Mouse (Mus musculus) adipocyte (in vitro differentiated cells): ENCODE measurements around the gene Megf9.

ENCODE experiments used
- DNase-seq: peaks from one replicate; pipeline ENCODE4 v3.0.0-alpha.2; 2016; ENCODE audit warnings: low spot score

Megf9 gene

DNA sequence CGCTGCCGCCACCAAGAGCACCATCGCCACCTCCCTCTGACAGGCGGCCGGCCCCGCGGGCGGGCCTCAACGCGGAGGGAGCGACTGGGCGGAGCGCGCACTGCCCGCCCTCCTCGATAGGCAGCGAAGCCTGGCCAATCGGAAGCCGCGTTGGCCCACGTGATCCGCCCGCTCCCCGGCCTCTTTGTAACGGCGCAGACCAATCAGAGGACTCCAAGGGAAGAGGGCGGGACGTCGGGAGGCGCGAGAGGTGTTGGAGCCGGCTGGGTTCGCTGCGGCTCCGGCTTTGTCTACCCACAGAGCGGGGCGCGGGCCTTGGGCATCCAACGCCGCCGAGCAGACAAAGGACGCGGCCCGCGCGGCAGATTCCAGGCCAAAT is at the start of gene Megf9:
TSS of gene Megf9 (minus strand) at position 105 of the 379 bp plus-strand sequence.
- DNase-seq, result peak; percentile 97

DNA sequence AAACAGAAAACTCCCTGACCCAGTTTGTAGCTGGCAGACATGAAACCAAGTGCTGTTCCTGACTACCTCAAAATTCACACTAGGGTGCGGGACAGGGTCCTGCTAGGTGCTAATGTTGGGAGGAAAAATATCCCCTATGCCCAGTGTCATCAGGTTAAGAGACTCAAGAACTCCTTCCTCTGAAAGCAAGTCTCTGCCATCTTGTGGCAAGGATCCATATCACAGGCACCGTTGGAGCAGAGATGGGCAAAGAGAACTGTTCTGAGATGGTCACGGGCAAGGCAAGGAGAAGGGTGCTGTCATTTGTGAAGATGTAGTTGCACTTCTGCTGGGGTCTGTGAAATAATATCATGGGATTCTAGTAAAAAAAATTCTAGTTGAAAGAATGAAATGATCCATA is 44.9 kb upstream of the Megf9 start:
- DNase-seq, result peak; percentile 81

DNA sequence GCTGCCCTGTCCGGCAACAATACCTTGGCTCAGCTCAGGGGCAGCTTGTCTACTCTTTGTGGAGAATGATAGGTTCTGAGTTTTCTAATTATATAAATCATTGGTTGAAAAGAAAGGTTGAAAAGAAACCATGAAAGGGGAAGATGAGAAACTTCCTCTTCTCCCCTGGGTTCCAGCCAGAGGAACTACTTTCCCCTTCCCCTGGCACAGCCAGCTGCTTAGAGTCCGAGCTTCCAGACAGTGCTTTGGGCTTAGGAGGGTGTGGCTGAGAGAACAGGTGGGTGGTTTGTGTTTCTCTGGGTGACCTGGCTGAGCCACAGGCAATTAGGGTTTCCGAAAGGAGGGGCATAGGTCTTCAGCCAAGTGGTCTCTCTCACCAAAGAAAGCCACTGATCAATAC is 43.5 kb upstream of the Megf9 start:
- DNase-seq, result no peak

DNA sequence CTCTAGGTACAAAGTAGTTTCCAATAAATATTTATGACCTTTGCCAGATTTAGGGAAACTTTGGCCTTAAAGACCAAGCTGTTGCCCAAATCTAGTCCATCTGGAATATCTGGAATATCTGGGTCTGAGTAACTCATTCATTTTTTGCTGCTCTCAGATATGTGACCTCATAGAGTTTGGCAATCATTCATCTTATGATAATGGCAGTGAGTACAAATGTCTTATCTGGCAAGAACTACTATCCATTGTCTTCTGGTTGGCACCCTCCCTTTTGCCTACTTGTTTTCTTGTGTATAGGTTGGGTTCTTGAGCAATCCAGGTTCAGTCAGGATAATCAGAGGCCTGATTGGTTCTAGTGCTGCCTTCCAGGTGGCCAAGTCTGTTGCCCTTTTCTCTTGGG is 41.3 kb upstream of the Megf9 start:
- no peak for DNase-seq

DNA sequence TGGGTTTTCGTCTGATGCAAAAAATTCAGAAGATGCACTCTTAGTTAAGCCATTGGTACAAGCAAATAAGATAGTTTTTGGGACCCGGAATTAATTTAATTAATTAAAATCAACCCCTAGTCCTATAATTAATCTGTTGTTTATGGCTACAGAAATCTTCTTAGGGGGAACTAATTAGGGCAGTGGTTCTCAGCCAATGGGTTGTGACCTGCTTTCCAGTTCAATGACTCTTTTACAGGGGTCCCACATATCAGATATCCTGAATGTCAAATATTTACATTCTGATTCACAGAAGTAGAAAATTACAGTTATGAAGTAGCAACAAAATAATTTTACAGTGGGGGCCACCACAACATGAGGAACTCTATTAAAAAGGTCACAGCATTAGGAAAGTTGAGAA is 39.1 kb upstream of the Megf9 start:
- no peak for DNase-seq

DNA sequence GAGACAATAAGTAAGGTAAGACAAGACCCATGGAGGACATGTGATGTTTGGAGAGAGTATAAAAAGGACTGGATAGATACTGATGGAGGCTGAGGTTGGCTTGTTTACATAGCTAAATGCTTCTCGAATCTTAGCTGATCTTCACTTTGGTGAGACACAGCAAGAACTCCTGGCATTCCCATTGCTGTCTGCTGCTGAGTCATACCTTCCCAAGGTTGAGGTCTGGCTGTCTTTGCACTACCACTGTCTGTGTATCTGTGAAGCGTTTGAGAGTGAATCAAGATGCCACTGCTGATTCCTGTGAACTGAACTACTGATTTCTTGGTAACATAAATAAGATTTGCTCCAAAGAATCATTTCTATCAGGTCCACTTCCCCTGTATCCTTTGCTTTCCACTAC is 19.1 kb upstream of the Megf9 start:
- DNase-seq, result no peak

DNA sequence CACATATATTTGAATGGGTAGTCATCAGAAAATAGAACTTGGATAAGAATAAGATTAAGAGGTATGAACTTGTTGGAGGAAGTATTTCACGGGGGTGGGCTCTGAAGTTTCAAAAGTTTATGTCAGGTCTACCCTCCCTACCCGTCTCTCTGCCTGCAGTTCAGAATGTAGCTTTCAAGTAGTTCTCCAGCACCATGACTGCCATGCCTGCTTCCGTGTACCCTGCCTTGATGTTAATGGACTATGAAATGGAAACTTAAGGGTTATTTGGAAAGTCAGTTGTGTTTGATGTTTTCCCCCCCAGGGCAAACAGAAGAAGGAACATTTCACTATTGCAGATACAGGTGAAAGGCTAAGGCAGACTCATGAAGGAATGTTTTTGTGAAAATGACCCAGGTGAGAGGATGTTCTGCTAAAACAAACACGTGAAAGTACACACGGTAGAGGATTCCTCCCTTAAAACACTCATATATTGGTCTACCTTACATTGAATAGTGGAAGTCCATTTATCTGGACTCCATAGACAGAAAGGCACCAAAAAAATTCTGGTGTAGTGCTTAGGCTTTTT is 18.5 kb upstream of the Megf9 start:
- no peak for DNase-seq

DNA sequence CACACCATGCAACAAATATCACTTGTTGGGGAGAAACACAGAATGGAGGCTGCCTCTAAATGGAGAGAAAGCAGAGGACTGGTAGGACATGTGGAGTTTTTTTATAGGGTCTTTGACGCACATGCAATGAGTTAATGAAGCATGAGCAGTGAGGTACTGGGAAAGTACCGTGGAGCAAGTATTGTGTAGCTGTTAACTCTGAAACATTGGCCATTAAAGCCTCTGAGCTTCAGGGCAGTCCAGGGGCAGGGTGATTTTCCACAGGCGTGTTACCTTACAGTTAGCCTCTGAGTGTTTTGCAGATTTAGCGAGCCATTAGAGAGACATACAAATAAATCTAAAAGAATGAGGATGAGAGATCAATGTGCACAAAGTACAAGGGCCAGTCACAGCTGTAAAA is 17.3 kb upstream of the Megf9 start:
- no peak for DNase-seq

DNA sequence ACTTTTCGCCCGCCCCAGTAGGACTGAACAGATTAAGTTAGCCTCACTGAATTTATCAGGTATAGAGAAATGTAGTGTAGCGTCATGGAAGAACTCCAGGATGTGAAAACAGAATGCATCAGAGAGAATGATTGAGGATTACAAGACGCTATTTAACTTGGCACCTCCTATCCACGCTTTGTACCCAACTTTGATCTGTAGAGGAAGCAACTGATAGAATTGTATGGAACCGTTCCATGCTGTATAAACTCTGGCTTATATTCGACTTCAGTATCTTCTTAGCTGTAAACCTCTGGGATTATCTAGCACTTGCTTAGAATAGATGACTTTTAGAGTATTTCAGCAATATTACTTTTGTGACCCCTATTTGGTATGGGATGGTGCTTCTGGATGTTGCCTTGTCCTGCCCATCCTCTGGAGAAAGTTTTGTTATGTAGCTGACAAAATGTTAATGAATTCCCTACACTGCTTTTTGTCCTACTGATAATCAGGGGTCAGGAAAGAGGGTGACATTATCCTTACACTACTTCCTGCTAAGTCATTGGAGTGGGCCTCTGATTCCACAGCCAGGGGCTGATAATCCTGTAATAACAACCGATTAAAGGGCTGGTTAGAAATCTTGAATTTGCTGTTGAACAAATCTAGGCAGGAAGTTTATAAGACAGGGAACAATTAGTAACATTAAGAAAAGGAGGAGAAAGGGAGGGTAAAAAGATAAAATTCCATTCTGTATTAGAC is 12.8 kb upstream of the Megf9 start:
- DNase-seq, result no peak

DNA sequence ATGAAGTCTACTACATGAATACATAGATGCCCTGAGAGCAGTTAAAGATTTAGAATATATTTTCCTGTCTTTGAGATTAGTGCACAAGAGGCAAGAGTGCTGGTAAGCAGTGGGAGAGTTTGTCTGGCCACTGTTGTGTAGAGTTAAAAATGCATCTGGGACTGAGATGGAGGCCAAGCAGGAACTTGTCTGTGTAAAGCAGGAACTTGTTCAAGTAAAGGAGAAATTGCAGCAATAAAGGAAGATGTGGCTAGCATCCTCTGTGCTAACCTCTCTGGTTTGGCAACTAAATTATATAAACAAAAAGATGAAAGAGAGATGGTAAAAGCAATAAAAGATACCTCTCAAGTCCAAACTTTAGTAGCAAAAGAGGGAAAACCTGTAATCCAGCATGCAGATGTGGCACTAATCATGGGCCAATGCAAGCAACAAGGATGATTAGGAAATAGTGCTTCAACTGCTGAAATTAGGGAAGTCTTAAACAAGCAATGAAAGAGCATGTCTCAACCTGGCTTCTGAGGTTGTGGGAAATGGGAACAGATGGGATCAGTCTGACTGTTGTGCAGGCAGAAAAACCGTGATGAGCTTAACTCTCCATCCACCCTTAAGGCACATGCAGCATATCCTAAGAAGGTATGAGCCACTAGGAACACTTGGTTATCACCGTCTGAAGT is 11.2 kb upstream of the Megf9 start:
- DNase-seq, result no peak

DNA sequence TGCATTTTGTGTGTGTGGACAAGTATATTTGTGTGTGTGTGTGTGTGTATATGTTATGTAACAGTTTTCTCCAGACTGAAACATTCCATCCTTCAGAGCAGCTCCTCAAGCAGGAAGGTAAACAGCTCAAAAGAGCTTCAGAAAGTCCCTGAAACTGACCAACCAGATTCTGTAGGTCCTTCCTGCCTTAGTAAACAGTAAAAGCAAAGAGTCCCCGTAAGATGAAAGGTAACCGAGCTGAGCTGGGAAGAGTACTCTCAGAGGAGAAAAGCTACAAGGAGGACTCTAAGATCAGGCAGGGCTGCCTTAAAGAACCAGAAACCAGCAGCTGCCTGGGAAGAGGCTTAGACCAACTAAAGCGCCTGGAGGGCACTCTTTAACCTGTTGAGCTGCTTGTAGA is 9.6 kb upstream of the Megf9 start:
- no peak for DNase-seq

DNA sequence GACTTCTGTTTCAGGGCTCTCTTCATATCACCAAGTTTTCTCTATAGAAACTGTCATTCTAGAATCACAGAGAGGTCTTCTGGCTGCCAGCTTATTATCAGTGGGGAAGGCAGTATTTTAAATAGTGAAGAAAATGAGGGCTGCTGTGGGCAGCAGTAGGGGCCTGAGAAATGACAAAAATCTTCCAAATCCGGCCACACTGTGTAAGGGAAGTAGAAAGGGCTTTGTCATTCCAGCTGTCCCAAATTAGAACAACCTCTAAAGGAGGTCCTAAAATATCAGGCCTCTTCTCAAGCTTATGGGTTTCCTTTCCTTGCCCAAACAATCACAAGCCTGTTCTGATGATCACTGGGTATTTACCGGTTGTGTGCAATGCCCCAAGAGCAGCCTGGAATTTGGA is 7.6 kb upstream of the Megf9 start:
- no peak for DNase-seq

DNA sequence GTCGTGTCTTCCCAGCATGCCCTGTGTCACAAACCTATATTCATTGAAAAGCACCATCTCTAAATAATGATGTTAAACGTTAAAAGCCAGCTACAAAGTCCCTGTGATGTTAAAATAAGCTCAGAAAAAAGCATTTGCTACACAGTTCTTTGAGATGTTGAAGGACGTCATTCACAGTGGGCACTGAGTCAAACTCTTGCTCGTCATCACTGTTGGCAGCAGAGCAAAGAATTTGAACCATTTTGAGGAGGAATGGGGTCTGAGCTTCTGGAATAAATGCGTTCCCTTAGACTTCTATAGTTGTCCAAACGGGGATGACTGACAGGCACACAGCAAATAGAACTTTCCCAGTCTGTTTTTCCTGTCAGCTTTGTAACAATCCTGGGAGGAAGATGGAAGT is 5.9 kb upstream of the Megf9 start:
- no peak for DNase-seq

DNA sequence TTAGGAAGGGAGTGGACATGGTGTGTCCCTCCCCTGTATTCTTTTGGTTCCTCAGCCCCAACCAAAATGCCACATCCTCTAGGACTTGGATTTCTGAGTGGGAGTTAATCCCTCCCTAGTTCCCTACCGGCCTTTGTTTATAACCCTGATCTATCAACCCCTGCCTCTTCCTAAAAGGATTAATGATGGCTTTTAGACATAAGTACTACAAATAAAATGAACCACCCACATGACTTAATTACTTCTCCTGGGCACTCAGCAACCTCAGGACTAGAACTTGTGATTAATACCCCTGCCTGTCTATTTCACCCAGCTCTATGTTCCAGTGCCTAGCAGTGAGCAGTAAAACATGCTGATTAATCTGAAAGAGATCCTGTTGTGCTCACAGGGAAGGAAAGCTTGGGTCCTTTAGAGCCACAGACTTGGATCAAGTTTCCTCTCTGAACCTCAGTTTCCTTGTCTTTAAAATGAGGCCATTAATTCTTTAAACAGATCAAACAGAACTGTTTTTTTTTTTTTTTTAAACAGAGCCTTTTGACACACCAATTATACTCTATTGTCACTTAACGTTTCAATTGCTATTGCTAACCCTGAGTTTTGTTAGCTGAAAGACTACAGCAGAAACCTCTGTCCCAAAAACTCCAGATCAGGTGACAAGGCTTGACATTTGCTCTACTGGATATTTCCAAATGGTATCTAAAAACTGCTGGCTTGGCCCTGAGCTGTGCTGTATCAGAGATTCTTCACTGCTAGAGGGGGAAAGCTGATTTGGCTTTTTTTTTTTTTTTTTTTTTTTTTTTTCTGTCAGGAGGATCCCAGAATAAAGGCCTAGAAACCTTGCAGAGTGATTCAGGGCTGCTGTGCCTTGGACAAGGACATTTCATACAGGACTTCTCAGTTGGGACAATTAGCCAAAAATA is 2.1 kb upstream of the Megf9 start:
- DNase-seq, result peak; percentile 64

DNA sequence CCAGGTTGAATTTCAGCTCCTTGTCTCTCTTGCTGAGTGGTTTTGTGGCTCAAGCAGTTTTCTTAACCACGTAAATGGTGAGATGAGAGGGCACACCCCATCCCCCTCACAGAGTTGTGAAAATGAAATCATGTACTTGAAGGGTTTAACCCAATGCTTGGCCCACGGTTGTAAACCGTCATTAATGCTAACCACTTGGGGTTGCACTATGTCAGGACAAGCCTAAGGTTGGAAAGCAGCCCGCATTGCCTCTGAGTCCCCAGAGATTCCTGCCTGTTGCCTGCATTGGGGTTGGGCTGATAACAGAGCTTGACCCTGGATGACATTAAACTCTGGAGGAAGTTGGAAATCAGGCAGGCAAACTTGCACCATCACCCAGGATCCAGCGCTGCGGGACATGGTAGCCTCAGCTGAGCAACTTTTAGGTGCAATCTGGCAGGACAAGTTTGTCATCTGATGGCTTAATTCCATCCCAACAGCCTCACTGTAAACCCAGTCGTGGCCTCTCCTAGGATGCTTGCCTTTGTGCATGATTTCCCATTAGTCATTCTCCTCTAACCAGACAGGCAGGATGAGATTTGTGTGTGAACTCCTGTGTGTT is 1.0 kb upstream of the Megf9 start:
- peak; percentile 93 for DNase-seq

DNA sequence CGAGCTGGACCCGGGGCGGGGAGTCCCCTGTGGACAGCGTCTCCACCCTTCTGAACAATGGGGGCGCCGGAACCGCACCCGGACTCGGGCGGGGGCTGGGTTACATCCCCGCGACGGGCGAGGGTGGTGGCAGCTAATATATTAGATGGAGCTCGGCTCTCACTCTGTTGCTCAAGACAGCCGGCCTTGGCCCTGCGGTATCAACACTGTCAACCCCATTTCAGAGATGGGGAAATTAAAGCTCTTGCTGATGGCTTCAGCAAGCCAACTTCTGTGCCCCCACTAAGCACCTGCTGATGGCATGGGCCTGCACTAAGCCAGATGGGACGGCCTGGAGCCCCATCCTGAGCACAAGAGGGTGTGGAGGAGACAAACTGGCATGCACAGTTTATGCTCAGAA is 494 bp upstream of the Megf9 start:
- DNase-seq, result peak; percentile 54

DNA sequence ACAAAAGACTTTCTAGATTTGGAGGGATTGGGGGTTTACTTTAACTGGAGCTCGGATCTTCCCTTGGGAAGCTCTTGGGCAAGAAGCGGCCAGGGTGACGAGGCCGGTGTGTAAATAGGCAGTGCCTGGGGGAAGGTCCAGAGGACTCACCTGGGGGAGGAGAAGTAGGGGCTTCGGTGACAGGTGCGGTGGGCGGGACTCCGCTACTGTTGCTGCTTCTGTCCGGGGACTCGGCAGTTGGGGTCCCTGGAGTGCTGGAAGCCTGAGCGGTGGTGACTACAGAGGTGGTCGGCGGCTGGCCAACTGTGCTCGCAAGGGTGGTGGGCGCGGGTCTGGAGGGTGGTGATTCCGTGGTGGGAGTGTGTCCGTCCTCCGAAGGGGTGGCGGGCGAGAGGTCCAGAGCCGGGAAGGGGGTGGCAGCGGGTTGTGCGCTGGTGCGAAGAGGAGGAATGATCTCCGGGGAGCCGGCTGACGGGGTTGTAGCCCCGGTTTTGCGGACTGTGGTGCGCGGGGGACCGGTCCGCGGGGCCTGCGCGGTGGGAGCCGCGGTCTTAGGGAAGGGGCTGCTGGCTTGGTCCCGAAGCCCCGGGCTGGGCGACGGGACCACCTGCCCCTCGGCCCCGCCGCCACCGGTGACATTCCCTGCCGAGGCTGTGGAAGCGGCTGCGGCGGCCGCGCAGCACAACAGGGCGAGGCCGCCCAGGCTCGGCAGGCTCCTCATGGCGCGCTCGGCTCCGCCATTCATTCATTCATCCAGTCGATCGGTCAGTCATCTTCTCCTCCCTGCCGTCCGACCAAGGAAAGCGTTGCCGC is 511 bp downstream of the Megf9 start:
- no peak for DNase-seq

DNA sequence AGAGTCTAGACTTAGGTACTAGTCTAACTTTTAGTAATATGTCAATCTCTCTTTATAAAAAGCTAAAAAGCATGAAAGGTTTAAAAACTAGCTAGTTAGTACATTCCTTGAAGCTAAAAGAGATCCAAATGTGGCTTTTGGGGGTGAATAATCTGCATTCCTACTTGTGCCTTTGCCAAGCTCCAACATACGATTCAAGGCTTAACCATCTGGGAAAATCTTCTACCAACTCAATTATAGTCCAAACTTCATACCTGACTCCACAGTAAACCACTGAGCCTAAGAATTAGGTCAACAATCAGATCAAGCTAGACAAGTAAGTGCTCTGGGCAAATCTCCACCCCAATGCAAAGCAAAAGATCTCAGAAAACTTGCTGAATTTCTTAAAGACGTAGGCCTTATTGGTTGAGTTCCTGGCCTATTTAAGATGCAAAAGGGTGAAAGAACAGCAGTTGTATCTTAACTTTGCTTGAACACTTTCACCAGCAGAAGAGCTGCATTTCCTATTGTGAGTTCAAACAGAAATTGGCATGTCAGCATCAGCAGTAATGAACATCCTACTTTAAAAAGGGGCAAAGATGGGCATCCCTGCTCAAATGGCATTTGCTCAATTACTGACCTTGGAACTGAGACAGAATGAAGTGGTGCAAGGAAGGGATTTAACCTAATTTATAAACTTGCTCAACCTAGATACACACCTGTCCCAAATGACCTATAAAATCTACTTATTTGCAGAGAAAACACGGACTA is 1.6 kb downstream of the Megf9 start:
- DNase-seq, result no peak

DNA sequence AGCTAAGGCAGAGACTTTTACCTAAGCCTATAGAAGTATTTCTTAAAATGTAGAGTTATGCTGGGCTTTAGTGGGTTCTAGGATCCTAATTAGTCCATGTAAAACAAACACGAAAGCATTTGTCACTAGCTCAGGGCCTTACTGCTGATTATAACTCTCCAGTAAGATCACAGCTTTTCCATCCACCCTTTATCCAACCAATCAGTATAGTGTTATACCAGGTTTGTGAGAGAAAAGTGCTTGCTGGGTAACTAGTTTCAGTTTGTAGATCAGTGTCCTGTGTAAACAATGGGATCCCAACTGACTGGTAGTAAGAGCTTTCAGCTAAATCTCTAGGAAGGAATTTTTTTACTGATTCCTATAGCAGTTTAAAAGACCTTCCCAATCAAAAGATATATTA is 3.8 kb downstream of the Megf9 start:
- no peak for DNase-seq

DNA sequence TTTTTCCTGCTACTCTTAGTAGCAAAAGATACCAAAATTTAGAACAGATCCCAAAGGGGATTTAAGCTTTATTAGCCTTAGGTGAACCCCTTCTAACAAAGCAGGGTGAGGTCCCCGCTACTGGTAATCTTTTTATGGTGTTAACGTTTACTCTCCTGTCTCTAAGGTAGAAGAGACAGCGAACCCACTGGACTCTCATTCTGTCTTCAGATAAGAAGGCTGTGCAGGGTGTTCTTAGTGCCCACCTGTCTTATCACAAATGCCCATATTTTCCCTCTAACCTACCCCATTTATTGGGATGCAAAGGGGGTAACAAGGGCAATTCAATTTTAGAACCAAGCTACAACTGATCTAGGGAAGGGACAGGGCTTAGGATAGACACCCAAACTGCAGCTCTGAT is 6.2 kb downstream of the Megf9 start:
- DNase-seq, result no peak

DNA sequence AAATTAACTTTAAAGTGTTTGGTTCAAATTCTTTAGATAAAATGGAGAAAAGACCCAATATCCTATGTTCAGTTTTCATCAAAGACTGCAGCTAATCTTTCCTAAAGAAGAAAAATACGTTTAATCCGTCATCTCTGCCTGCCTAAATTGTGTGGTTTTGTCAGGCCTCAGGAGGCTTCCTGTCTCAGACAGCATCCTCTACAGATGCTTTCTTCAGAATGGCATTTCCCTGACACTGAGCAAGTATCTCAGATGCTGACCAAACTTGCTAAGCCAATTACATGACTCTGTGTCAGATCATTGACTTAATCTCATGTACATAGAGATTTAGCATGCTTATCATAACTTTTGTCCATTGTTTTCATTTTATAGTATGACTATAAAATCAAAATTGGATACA is 11.4 kb downstream of the Megf9 start:
- DNase-seq, result no peak
